Mouse (Mus musculus): ENCODE measurements around the gene Prkg1. TPM values are rescaled to one million over a fixed set of nuclear protein-coding genes. Genes with fewer than 3 reads are reported as not detected.

The Prkg1 gene
- polyA plus RNA-seq, 1 experiment from 2014 or later, result 3.5 TPM

DNA sequence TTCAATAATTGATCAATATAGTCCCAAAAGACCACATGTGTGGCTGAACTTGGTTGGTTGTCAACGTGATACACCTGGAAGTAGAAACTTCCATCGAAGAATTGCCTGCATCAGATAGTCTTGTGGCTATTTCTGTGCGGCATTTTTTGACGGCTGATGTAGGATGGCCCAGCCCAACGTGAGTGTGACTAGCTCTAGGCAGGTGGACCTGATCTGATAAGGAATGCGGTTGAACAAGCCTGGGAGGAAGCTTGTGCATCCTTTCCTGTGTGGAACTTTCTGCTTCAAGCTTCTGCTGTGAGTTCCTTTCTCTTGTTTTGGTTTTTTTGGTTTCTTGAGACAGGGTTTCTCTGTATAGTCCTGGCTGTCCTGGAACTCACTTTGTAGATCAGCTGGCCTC is 660.1 kb downstream of the Prkg1 start:
- H3K4me2 ChIP-seq, result no peak overlapping the region
- H3K4me1 ChIP-seq, result peaks cover 13% of the 10 kb centered on the region; the same call in 1 of the 2 replicates
- no peaks in the 10 kb centered on the region for H3K9me3 ChIP-seq (replicated peaks)
- no peak for ATAC-seq (replicated peaks; ENCODE audit: low FRiP score)
- H3K36me3 ChIP-seq, result no peaks in the 10 kb centered on the region
- H3K9ac ChIP-seq, result no peak overlapping the region
- WGBS, result 79% methylated on average over 6 of the region's 6 CpGs
- H3K27me3 ChIP-seq, result no peaks in the 10 kb centered on the region
- no peak overlapping the region for H3K27ac ChIP-seq
- no peak overlapping the region for H3K4me3 ChIP-seq (replicated peaks)

DNA sequence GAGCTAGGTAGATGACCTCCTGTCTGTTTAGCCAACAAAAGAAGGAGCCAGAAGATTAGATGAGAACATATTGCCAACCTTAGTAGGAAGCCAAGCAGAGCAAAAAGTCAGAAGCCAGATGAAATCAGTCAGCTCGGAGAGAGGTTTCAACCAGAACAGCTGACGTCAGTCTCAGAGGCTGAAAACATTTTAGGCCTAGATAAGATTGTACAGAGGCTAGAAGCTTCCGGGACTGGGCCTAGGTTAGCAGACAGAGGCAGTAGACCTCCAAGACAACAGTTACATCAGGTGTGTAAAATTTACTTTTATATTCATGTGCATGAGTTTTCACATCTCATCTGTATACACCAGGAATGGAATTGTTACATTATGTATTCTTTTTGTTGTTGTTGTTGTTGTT is 665.5 kb downstream of the Prkg1 start:
- no peaks in the 10 kb centered on the region for H3K27me3 ChIP-seq
- WGBS, result 78% methylated on average over 3 of the region's 3 CpGs
- H3K4me3 ChIP-seq (replicated peaks), result no peak overlapping the region
- H3K9me3 ChIP-seq (replicated peaks), result no peaks in the 10 kb centered on the region
- no peaks in the 10 kb centered on the region for H3K4me1 ChIP-seq
- H3K36me3 ChIP-seq, result no peaks in the 10 kb centered on the region
- H3K4me2 ChIP-seq, result no peak overlapping the region
- H3K27ac ChIP-seq, result no peak overlapping the region
- H3K9ac ChIP-seq, result no peak overlapping the region
- ATAC-seq (replicated peaks; ENCODE audit: low FRiP score), result no peak

DNA sequence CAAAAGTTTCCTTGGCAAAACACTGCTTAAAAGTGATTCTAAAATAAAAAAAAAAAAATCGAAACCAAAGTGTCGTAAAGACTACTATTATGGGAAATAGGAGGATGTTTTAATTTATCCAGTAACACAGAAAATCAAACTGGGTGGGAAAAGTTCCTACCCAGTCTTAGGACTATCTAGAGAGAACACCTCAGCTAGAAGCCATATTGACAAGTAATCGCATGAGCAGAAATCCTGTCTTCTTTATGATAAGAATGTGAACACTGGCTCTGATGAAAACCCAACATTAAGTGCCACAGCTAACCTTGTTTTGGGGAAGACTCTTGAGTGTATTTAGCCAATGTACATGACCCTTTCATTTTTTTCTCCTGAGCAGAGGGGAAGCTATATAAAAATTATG is 667.0 kb downstream of the Prkg1 start:
- Histone ChIP-seq H3K9ac (no peak overlapping the region), H3K4me2 (no peak overlapping the region), H3K4me1 (no peaks in the 10 kb centered on the region), H3K4me3 (replicated peaks) (no peak overlapping the region), H3K36me3 (no peaks in the 10 kb centered on the region), H3K27me3 (no peaks in the 10 kb centered on the region), H3K27ac (no peak overlapping the region), H3K9me3 (replicated peaks) (no peaks in the 10 kb centered on the region)
- WGBS, result 78% methylated on average over 3 of the region's 3 CpGs
- ATAC-seq (replicated peaks; ENCODE audit: low FRiP score), result no peak

DNA sequence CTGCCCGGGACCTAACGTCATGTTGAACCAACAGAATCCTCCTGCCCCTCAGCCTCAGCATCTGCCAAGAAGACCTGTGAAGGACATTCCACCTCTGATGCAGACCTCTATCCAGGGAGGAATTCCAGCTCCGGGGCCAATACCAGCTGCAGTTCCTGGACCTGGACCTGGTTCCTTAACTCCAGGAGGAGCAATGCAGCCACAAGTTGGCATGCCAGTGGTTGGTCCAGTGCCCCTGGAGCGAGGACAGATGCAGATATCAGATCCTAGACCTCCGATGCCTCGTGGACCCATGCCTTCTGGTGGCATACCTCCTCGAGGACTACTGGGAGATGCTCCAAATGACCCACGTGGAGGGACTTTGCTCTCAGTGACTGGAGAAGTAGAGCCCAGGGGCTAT is 681.1 kb downstream of the Prkg1 start:
- peaks cover 10% of the 10 kb centered on the region for H3K9me3 ChIP-seq (replicated peaks)

DNA sequence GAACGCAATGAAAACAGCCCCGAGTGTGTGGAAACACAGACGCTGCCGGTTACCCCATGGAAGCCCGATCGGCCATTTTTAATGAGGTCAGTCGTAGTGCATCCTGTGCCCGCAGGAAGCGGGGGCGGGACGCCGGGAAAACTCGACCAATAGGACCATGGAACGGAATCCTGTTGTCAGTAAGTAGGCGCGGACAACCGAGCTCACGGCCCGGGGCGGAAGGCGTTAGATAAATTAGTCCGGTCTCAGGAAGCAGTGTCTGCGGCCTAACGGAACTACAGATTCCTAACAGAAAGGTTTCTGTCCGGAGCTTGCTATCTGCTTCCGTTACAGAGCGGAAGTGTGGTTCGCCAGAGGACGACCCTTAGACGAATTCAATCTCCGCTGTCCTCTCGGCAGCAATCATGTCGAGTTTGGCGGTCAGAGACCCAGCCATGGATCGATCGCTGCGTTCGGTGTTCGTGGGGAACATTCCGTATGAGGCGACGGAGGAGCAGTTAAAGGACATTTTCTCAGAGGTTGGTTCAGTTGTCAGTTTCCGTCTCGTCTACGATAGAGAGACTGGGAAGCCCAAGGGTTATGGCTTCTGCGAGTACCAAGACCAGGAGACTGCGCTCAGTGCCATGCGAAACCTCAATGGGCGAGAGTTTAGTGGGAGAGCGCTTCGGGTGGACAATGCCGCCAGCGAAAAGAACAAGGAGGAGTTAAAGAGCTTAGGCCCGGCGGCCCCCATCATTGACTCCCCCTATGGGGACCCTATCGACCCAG is 682.0 kb downstream of the Prkg1 start, which contains the start of gene Cstf2t:
Gene Cstf2t (plus strand): TSS at position 176 of the 768 bp plus-strand sequence.
- Histone ChIP-seq H3K27ac (peak within 1 kb of the TSS; percentile 83), H3K4me1 (peaks cover 20% of the 10 kb centered on the region), H3K36me3 (peaks cover 36% of the 10 kb centered on the region), H3K4me2 (peak within 1 kb of the TSS; percentile 74), H3K4me3 (replicated peaks) (peak within 1 kb of the TSS; percentile 73), H3K27me3 (no peaks in the 10 kb centered on the region), H3K9me3 (replicated peaks) (peaks cover 10% of the 10 kb centered on the region), H3K9ac (peak within 1 kb of the TSS; percentile 68)
- 3% methylated on average over 56 of the region's 56 CpGs for WGBS
- ATAC-seq (replicated peaks; ENCODE audit: low FRiP score), result peak; percentile 100

More for the DNA sequence above, 681.1 kb downstream of the Prkg1 start:
- Histone ChIP-seq H3K4me1 (peaks cover 20% of the 10 kb centered on the region), H3K36me3 (peaks cover 36% of the 10 kb centered on the region), H3K27ac (no peak overlapping the region), H3K4me3 (replicated peaks) (peak overlapping the region; percentile 73), H3K27me3 (no peaks in the 10 kb centered on the region), H3K4me2 (peak overlapping the region; percentile 74), H3K9ac (no peak overlapping the region)
- WGBS, result 97% methylated on average over 8 of the region's 8 CpGs
- no peak for ATAC-seq (replicated peaks; ENCODE audit: low FRiP score)

DNA sequence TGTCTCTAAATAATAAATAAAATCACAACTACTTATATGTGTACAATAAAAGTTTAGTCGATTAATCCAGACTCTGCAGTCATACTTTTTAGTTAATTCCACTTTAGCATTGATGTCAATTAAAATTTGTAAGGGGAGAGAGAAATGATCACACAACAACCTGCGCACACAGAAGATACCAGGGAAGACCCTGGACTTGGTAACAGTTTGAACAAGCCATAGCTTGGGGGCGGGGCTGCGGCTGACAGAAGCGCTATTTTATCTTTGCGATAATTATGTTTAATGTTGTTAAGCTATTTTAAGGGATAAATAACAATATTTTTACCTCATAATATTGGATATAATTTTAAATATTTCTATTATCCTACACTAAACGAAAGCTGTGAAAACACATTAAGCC is 682.6 kb downstream of the Prkg1 start:
- peak; percentile 47; the same call in 1 of the 2 replicates for ATAC-seq (replicated peaks; ENCODE audit: low FRiP score)

DNA sequence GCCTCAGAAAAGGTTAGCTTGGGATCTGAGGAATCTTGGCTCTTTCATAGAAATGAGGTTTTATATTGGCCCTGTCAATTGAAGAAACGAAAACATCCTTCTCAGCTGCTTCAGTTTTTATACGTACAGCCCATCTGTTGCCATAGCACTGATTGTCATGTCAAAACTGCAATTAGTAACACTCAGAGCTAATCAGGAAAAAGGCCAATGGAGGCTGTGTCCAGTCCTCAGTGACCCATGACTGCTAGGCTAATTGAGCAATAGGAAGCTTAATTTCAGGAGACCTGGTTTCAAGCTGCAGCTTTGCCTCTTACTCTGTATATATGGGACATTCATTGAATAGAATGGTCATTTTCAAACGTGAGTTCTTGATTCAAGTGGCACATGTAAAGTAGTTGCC is 686.6 kb downstream of the Prkg1 start:
- H3K4me1 ChIP-seq, result peaks cover 11% of the 10 kb centered on the region
- 63% methylated on average over 3 of the region's 3 CpGs for WGBS

More for the DNA sequence above, 682.6 kb downstream of the Prkg1 start:
- Histone ChIP-seq H3K4me2 (peak overlapping the region; percentile 74), H3K4me3 (replicated peaks) (peak overlapping the region; percentile 73), H3K9ac (peak overlapping the region; percentile 18; the same call in 1 of the 2 replicates), H3K27ac (peak overlapping the region; percentile 57), H3K4me1 (peaks cover 20% of the 10 kb centered on the region), H3K27me3 (no peaks in the 10 kb centered on the region), H3K36me3 (peaks cover 35% of the 10 kb centered on the region), H3K9me3 (replicated peaks) (peaks cover 10% of the 10 kb centered on the region)
- WGBS, result 20% methylated on average over 7 of the region's 7 CpGs

DNA sequence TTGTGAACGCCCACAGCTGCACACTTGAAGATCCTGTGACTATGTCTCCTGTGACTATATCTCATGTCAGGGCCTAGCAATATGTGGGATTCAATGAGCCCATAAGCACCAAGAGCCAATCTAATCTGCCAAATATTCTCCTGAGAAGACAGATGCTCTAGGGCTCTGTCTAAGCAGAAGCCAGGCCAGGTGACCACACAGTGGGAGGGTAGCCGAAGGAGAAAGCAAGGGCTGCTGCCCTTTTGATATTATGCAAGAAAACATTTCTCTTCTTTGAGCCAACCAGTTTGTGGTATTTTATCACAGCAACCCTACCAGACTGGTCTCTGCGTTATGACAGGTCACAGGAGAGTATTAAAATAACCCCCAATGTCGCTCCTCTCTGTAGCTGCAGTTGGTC is 688.7 kb downstream of the Prkg1 start:
- no peak overlapping the region for H3K4me2 ChIP-seq
- ATAC-seq (replicated peaks; ENCODE audit: low FRiP score), result no peak
- H3K27me3 ChIP-seq, result no peaks in the 10 kb centered on the region
- no peak overlapping the region for H3K4me3 ChIP-seq (replicated peaks)
- no peak overlapping the region for H3K9ac ChIP-seq
- WGBS, result 93% methylated on average over 4 of the region's 4 CpGs
- H3K27ac ChIP-seq, result no peak overlapping the region
- H3K4me1 ChIP-seq, result peaks cover 9% of the 10 kb centered on the region; the same call in 1 of the 2 replicates
- H3K36me3 ChIP-seq, result no peaks in the 10 kb centered on the region
- H3K9me3 ChIP-seq (replicated peaks), result no peaks in the 10 kb centered on the region

More for the DNA sequence above, 686.6 kb downstream of the Prkg1 start:
- H3K27ac ChIP-seq, result no peak overlapping the region
- no peak overlapping the region for H3K4me2 ChIP-seq
- ATAC-seq (replicated peaks; ENCODE audit: low FRiP score), result no peak
- no peak overlapping the region for H3K9ac ChIP-seq
- H3K9me3 ChIP-seq (replicated peaks), result no peaks in the 10 kb centered on the region
- H3K27me3 ChIP-seq, result no peaks in the 10 kb centered on the region
- no peak overlapping the region for H3K4me3 ChIP-seq (replicated peaks)
- H3K36me3 ChIP-seq, result no peaks in the 10 kb centered on the region

DNA sequence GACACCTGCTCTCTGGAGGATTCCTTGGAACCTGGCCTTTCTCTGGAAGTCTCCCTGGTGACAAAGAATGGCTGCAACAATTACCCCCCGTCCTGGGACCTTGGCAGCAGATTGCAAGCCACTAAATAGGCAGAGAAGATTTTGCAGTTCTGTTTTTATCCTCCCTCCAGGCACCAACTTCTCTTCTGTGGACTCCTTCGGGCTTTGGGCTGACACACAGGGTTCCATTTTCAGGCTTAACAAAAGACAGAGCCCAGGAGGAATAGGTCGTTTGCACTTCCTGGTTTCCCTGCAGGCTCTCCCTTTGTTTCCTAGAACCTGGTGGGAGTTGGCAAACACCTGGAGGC is 690.1 kb downstream of the Prkg1 start:
- ATAC-seq (replicated peaks; ENCODE audit: low FRiP score), result no peak
- WGBS, result 24% methylated on average over 3 of the region's 3 CpGs
- no peak overlapping the region for H3K4me3 ChIP-seq (replicated peaks)
- no peak overlapping the region for H3K27ac ChIP-seq
- H3K9me3 ChIP-seq (replicated peaks), result no peaks in the 10 kb centered on the region
- peak overlapping the region; percentile 23 for H3K4me2 ChIP-seq
- no peaks in the 10 kb centered on the region for H3K36me3 ChIP-seq
- H3K27me3 ChIP-seq, result no peaks in the 10 kb centered on the region
- H3K4me1 ChIP-seq, result peaks cover 9% of the 10 kb centered on the region; the same call in 1 of the 2 replicates
- no peak overlapping the region for H3K9ac ChIP-seq

DNA sequence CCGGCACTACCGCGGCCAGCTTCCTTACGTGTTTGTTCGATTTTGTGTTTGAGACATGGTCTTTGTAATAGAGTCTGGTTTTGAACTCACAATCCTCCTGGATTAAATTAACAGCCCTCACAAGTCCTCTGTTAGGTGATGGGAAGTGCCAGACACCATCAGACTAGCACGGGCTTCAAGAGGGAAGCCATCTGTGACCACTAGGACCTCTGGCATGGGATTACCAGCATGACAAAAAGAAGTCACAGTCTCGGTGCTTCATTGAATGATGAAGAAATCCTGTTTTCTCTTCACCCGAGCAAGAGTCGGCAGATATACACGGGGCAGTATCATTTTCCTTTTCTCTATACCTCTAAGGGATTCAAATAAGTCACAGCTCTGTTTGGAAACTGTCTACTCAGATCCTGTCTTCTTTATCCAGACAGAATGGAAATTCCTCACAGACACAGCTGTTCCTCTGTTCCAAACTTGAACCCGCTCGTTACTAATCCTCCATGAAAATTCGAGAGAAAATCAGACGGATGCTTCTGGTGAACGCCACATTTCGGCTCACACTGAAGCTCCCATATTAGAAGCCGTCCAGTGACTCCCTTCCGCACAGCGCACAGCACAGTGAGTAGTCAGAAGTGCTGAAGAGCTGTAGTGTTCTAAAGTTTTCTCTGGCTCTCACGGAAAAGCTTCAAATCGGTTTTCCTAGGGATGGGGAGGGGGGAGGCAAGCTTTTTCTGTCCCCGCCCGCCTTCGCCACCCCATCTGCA is 690.7 kb downstream of the Prkg1 start:
- Histone ChIP-seq H3K27ac (no peak overlapping the region), H3K4me2 (peak overlapping the region; percentile 23), H3K9me3 (replicated peaks) (no peaks in the 10 kb centered on the region), H3K4me1 (peaks cover 9% of the 10 kb centered on the region; the same call in 1 of the 2 replicates), H3K36me3 (no peaks in the 10 kb centered on the region), H3K27me3 (no peaks in the 10 kb centered on the region), H3K9ac (no peak overlapping the region), H3K4me3 (replicated peaks) (no peak overlapping the region)
- no peak for ATAC-seq (replicated peaks; ENCODE audit: low FRiP score)
- 60% methylated on average over 24 of the region's 24 CpGs for WGBS

DNA sequence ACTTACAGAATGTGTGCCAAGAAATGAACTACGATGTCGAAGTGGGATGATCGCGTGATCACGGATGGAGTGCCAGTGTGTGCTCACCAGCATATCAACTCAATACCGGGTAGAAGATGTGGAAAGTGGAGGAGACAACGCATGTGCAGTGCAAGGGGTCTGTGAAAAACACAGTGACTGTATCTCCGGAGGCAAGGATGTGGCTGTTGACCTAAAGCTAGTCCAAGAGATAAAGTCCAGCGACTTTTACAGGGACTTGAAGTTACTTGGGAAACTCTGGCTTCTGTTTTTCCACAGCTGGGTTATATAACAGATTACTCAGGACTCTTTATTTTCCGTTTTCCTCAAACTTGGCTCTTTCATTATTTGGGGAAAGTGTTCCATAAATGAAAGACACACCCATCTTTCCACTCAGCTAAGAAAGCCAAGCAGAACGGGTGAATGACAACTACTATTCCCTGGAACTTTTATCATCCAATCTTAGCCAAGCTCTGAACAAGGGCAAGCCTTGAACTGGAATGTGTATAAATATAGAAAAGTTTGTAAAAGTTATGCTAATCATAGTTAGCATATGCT is 699.5 kb downstream of the Prkg1 start:
- WGBS, result 71% methylated on average over 11 of the region's 11 CpGs
- ATAC-seq (replicated peaks; ENCODE audit: low FRiP score), result no peak
- no peak overlapping the region for H3K4me2 ChIP-seq
- no peak overlapping the region for H3K9ac ChIP-seq
- no peaks in the 10 kb centered on the region for H3K4me1 ChIP-seq
- H3K36me3 ChIP-seq, result no peaks in the 10 kb centered on the region
- H3K27ac ChIP-seq, result no peak overlapping the region
- no peaks in the 10 kb centered on the region for H3K27me3 ChIP-seq
- no peaks in the 10 kb centered on the region for H3K9me3 ChIP-seq (replicated peaks)
- no peak overlapping the region for H3K4me3 ChIP-seq (replicated peaks)

DNA sequence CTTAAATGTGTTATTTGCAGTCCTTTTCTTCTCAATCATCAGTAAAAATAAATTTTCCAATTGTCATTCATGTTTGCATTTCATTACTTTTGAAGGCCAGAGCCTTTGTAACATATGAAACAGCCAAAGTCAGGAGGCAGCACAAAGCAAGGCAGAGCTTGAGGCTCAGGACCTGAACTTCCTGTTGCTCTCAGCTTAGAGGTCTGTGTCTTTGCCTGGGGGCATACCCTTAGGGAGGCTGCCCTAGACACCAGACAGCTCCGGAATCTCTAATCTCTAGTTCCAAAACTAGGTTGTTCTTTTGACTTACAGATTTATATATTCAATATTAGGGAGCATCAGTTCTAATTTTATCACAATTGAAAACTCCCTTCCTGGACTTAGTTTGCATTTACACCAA is 700.1 kb downstream of the Prkg1 start:
- no peaks in the 10 kb centered on the region for H3K27me3 ChIP-seq
- H3K4me3 ChIP-seq (replicated peaks), result no peak overlapping the region
- no peak overlapping the region for H3K27ac ChIP-seq
- H3K4me1 ChIP-seq, result no peaks in the 10 kb centered on the region
- 52% methylated on average over 1 of the region's 1 CpGs for WGBS
- ATAC-seq (replicated peaks; ENCODE audit: low FRiP score), result no peak
- H3K4me2 ChIP-seq, result no peak overlapping the region
- H3K36me3 ChIP-seq, result no peaks in the 10 kb centered on the region
- H3K9ac ChIP-seq, result no peak overlapping the region
- no peaks in the 10 kb centered on the region for H3K9me3 ChIP-seq (replicated peaks)
